Mouse (Mus musculus) E14TG2a.4 (cell line): ENCODE data around the gene Adora3.

Experiments
- CTCF ChIP-seq: conservative IDR thresholded peaks from 2 replicates; pipeline ENCODE4 v1.5.1; 2014; ENCODE audit warnings: low read length
- NANOG ChIP-seq: IDR thresholded peaks from 2 replicates; pipeline ENCODE4 v1.6.1; 2014; ENCODE audit warnings: borderline replicate concordance, low read length, mixed read lengths
- POU5F1 ChIP-seq: IDR thresholded peaks from 2 replicates; pipeline ENCODE4 v1.6.1; 2014; ENCODE audit warnings: low read length, borderline replicate concordance

DNA sequence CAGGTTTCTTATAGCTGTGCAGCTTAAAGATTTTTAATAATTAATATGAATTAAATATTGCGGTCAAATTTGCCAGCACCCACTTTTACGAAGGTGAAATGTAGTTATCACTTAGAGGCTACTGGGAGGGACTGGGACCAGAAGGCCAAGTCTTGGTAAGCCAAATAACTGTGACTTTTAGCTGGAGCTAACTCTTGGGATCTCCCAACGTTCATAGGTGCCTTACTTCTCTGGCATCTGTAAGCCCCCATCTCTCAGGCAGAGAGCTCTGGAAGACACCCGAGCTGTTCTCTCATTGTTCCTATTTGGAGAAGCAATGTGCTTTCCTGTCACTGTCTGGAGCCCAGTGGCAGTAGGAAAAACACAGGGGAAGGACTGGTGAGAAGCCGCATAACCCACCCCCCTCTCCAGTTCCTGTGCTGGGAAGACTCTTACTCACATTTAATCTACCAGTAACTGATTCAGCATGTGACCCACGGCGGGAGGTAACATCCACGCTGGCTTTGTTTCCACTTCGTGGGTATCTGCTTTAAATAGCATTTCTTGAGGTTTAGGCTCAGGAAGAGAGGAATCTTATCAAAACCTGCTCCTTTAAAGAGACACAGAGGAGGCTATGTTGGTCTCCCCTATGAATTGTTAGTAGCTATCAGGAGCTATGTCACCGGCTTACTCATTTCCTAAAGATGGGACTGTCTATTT lies 47.1 kb downstream of the Adora3 start:
- TF ChIP-seq CTCF (no peak), POU5F1 (no peak), NANOG (no peak)
